Mouse (Mus musculus) stomach, embryonic 15.5 days (tissue): ENCODE measurements at regions not wholly inside any gene's neighbourhood (a gene's known extent, or its start where the extent isn't known, plus 50 kb on each side); places are given as distances from the start of the nearest gene placed in this dataset.
A peak's percentile ranks its signal among the peaks of the same experiment; 100 is the strongest.

Experiments used
- ATAC-seq: fragments of 200-750 bp; cut with Nextera tagmentation; 2 replicates; pipeline ENCODE4 v1.8.0; 2017; ENCODE audit warnings: low read depth, moderate number of reproducible peaks, moderate TSS enrichment; ENCODE audit not compliant: insufficient read depth, low FRiP score
- H3K27ac ChIP-seq: fragments of 300-500 bp; sonication (generic); 2 replicates; pipeline ENCODE4 v1.5.1; 2015; ENCODE audit warnings: mild to moderate bottlenecking, inconsistent platforms
- H3K27me3 ChIP-seq: fragments of 300-500 bp; sonication (generic); replicated peaks from 2 replicates; pipeline ENCODE4 v1.6.1; 2015; ENCODE audit warnings: inconsistent platforms
- H3K36me3 ChIP-seq: fragments of 300-500 bp; sonication (generic); 2 replicates; pipeline ENCODE4 v1.6.1; 2015; ENCODE audit warnings: inconsistent platforms
- H3K4me1 ChIP-seq: fragments of 300-500 bp; sonication (generic); 2 replicates; pipeline ENCODE4 v1.6.1; 2015; ENCODE audit warnings: inconsistent platforms
- H3K4me2 ChIP-seq: fragments of 300-500 bp; sonication (generic); 2 replicates; pipeline ENCODE4 v1.6.1; 2015; ENCODE audit warnings: mild to moderate bottlenecking, inconsistent platforms
- H3K4me3 ChIP-seq: fragments of 300-500 bp; sonication (generic); replicated peaks from 2 replicates; pipeline ENCODE4 v1.5.1; 2015; ENCODE audit warnings: inconsistent platforms
- H3K9ac ChIP-seq: fragments of 300-500 bp; sonication (generic); 2 replicates; pipeline ENCODE4 v1.6.1; 2015; ENCODE audit warnings: inconsistent platforms
- H3K9me3 ChIP-seq: fragments of 300-500 bp; sonication (generic); 2 replicates; pipeline ENCODE4 v1.6.1; 2016; ENCODE audit warnings: inconsistent platforms
- WGBS: fragments of 180-500 bp; shearing (Covaris S2); methylation state at CpG from one replicate; pipeline ENCODE4 v1.1.7; 2015; 5-methylcytosine and 5-hydroxymethylcytosine counted together

DNA sequence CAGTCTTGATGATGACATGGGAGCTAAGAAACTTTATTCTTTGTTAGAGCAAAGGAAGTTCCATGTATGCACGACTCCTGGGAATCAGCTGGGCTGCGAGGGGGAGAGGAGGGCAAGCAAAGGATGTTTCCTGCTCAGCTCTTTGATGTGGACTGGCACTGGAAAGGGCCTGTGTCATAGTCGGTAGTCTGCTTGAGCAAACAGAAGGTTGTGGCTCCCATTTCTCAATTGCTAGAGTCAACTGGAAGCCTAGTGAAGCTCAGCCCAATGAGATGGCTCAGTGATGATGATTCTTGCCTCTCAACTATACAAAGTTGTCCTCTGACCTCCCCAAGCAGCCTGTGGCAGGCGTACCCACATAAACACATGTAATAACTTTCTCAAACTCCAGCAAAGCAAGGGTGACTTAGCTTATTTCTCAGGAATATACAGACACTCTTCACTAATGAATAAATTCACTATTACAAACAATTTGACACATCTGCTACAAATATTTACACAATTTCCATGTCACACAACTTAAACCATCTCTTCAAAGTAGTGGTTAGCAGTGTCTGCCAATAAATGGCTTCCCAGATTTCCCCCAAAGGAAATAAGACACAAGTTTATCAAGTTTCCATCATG is 115.4 kb upstream of the Smad1 start:
- Histone ChIP-seq H3K27ac (peak overlapping the region; percentile 5; the same call in 1 of the 2 replicates), H3K9me3 (no peaks in the 10 kb centered on the region), H3K4me2 (no peak overlapping the region), H3K4me3 (no peak overlapping the region), H3K9ac (no peak overlapping the region), H3K27me3 (no peaks in the 10 kb centered on the region), H3K4me1 (no peaks in the 10 kb centered on the region; the same call in 1 of the 2 replicates), H3K36me3 (no peaks in the 10 kb centered on the region)
- no peak for ATAC-seq
- WGBS = 35% methylated on average over 4 of the region's 4 CpGs

DNA sequence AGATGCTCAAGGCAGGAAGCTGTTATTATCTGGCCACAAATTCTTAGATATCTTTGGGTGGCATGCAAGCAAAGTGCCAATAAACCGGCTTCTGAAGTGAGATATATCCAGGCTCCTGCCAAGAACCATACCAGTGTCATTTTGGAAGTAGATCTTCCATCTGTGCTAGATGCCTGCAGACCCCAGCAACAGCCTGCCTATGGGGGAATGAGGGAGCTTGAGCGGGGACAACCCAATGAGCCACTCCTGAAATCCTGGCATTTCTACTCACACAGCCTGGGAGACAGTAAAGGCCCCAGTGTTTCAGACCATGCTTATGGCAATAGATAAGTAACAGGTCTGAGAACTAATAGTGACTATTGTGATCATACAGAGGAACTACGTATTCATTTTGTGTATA is 109.3 kb upstream of the Smad1 start:
- Histone ChIP-seq H3K36me3 (no peaks in the 10 kb centered on the region), H3K4me2 (no peak overlapping the region), H3K4me1 (no peaks in the 10 kb centered on the region), H3K27me3 (no peaks in the 10 kb centered on the region), H3K9me3 (no peaks in the 10 kb centered on the region), H3K9ac (no peak overlapping the region), H3K4me3 (no peak overlapping the region), H3K27ac (no peak overlapping the region)
- ATAC-seq = no peak
- 89% methylated on average over 3 of the region's 3 CpGs for WGBS

DNA sequence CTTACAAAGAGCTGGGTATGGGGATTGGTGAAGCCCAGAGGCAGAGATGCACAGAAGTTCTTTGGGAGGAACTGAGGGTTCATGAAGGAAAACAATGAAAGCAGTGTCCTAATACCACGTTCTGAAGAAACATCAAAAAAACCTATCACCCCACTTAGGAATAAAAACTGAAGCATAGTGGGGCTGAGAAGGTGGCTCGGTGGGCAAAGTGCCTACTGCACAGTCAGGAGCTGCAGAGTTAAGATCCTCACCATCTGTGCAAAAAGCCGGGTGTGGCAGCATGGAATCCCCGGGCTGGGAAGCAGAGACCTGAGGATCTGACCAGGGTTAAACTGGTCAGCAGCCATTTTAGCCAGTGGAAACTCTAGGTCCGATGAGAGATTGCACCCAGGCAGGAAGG is 106.1 kb upstream of the Smad1 start:
- ATAC-seq = no peak

DNA sequence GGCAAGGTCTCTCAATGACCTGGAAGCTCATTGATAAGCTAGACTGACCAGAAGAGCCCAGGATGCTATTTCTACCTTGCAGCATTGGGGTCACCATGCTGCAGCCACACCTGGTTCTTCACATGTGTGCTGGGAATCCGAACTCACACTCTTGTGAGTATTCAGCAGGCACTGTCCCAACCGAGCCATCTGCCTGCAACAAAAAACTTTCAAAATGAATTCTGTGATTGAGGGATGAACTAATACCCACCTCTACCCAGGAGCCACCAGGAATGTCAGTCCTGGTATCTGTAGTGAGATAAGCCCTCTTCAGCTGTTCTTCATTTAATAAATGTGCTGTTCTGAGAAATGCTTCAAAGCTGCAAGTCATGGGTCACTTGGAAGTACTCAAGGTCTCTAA is 104.6 kb upstream of the Smad1 start:
- no peaks in the 10 kb centered on the region for H3K9me3 ChIP-seq
- no peak overlapping the region for H3K4me2 ChIP-seq
- no peak overlapping the region for H3K4me3 ChIP-seq
- H3K36me3 ChIP-seq = no peaks in the 10 kb centered on the region
- no peaks in the 10 kb centered on the region for H3K27me3 ChIP-seq
- no peak for ATAC-seq
- no peaks in the 10 kb centered on the region for H3K4me1 ChIP-seq
- H3K9ac ChIP-seq = no peak overlapping the region
- WGBS = 83% methylated on average over 2 of the region's 2 CpGs
- no peak overlapping the region for H3K27ac ChIP-seq

More for the DNA sequence above, 106.1 kb upstream of the Smad1 start:
- H3K36me3 ChIP-seq = no peaks in the 10 kb centered on the region
- no peaks in the 10 kb centered on the region for H3K27me3 ChIP-seq
- H3K4me3 ChIP-seq = no peak overlapping the region
- no peak overlapping the region for H3K27ac ChIP-seq
- H3K4me1 ChIP-seq = no peaks in the 10 kb centered on the region
- H3K9ac ChIP-seq = no peak overlapping the region
- no peak overlapping the region for H3K4me2 ChIP-seq
- no peaks in the 10 kb centered on the region for H3K9me3 ChIP-seq
- 72% methylated on average over 5 of the region's 5 CpGs for WGBS

DNA sequence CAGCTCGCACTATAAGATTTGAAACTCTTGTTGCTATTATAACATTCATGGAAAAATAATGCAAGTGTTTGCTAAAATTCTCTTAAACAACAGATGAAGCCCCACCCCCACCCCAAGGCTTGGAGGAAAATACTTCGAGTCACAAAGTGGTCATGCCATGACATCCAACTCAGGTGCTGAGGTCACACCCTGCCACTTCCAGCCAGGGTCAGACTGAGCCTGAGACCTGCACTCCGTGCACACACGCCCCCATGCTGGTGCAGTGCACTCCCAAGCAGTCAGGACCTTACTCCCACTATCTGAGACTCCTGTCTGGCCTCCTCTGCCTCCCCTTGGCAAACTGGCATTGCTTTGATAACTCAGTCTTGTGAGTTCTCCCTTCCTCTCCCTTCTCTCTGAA is 102.7 kb upstream of the Smad1 start:
- Histone ChIP-seq H3K27ac (no peak overlapping the region), H3K27me3 (no peaks in the 10 kb centered on the region), H3K4me3 (no peak overlapping the region), H3K36me3 (no peaks in the 10 kb centered on the region), H3K4me2 (no peak overlapping the region), H3K4me1 (peaks cover 7% of the 10 kb centered on the region; the same call in 1 of the 2 replicates), H3K9me3 (no peaks in the 10 kb centered on the region), H3K9ac (no peak overlapping the region)
- ATAC-seq = no peak
- WGBS = 83% methylated on average over 4 of the region's 4 CpGs

DNA sequence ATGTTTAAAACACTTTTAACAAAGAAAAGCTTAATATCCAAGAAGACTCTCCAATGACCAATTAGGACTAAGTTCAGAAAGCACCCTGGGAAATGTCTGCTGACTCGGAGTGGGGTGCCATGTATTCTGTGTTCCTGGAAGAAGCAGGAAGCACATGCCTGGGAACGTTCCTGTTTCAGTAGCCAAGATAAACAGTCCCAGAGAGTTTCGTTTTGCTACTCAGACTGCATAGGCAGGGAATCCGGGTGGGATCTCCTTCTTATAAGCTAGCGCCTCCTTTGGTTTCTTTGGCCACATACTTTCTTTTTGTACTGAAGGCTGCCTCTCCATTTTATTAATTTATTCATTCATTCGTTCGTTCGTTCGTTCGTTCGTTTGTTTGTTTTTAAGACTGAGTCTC is 101.9 kb upstream of the Smad1 start:
- Histone ChIP-seq H3K27ac (no peak overlapping the region), H3K4me2 (no peak overlapping the region), H3K4me1 (peaks cover 7% of the 10 kb centered on the region; the same call in 1 of the 2 replicates), H3K27me3 (no peaks in the 10 kb centered on the region), H3K9ac (no peak overlapping the region), H3K4me3 (no peak overlapping the region), H3K9me3 (no peaks in the 10 kb centered on the region), H3K36me3 (no peaks in the 10 kb centered on the region)
- 75% methylated on average over 11 of the region's 11 CpGs for WGBS
- no peak for ATAC-seq

DNA sequence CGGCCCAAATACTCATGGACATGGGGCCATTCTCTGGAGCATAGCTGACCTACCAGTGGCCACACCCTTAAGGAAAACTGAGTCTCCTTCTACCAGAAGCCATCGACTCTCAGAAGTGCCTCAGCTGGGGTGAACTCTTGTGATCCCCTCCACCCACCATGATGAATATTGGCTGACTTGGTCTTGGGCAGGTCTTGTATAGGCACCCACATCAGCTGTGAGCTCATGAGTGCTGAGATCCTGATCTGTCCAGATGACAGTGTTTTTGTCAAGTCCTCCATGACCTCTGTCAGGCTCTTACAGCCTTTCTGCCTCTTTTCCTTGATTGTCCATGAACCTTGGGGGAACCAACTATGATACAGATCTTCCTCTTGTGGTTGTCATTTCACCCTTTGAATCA is 99.9 kb upstream of the Smad1 start:
- H3K4me1 ChIP-seq = peaks cover 7% of the 10 kb centered on the region; the same call in 1 of the 2 replicates
- WGBS = 75% methylated on average over 2 of the region's 2 CpGs
- H3K9me3 ChIP-seq = no peaks in the 10 kb centered on the region
- H3K4me3 ChIP-seq = no peak overlapping the region
- ATAC-seq = no peak
- H3K9ac ChIP-seq = no peak overlapping the region
- no peaks in the 10 kb centered on the region for H3K27me3 ChIP-seq
- H3K36me3 ChIP-seq = no peaks in the 10 kb centered on the region
- no peak overlapping the region for H3K27ac ChIP-seq
- H3K4me2 ChIP-seq = no peak overlapping the region

DNA sequence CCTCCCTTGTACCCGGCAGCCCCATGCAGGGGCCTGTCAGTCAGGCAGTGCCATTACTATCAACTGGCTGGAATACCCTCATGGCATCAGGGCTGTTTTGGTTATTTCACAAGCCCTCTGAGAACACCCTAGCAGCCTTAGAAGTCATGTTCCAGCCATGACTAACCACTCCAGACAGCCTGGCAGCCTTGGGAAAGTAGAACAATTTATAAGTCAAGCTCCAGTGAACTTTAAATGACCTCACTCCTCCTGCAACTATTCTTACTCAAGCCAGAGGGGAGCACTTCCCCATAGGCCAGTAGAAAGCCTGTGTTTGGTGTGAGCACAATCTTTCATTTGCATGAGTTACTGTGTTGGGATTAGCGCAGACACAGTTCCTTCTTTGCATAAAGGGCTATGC is 99.3 kb upstream of the Smad1 start:
- Histone ChIP-seq H3K27ac (no peak overlapping the region), H3K36me3 (no peaks in the 10 kb centered on the region), H3K27me3 (no peaks in the 10 kb centered on the region), H3K9ac (no peak overlapping the region), H3K4me2 (no peak overlapping the region), H3K4me1 (peaks cover 7% of the 10 kb centered on the region; the same call in 1 of the 2 replicates), H3K9me3 (no peaks in the 10 kb centered on the region), H3K4me3 (no peak overlapping the region)
- 0 out of 2 replicates have a peak, but pooled peaks have one; percentile 44 for ATAC-seq
- 65% methylated on average over 2 of the region's 2 CpGs for WGBS

DNA sequence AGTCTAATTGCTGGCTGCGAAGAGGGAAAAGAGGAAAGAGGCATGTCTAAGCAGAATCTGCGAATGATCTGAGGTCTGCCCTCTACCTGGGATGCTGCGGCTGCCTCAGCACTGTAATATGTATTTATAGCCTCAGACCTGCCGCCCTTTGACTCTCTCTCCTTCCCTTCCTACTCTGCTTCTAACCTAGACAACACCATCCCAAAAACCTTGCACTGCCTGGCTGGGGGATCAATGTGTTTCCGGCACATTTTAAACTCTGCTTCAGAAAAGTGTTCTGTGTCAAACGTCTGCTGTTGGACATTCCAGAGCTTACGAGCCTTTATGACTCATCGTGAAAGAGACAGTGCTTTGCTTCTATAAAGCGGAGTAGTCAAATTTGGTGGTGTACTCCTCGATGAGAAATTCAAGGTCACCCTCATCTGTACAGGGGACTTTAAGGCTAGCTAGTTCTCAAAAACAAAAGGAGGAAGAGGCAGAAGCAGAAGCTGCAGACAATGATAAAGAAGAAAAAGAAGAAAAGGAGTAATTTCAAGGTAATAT is 91.9 kb upstream of the Smad1 start:
- Histone ChIP-seq H3K4me1 (no peaks in the 10 kb centered on the region), H3K36me3 (no peaks in the 10 kb centered on the region), H3K4me2 (no peak overlapping the region), H3K27ac (no peak overlapping the region), H3K27me3 (no peaks in the 10 kb centered on the region), H3K9ac (no peak overlapping the region), H3K9me3 (no peaks in the 10 kb centered on the region), H3K4me3 (no peak overlapping the region)
- whole genome bisulfite sequencing = 47% methylated on average over 10 of the region's 10 CpGs
- no peak for ATAC-seq

DNA sequence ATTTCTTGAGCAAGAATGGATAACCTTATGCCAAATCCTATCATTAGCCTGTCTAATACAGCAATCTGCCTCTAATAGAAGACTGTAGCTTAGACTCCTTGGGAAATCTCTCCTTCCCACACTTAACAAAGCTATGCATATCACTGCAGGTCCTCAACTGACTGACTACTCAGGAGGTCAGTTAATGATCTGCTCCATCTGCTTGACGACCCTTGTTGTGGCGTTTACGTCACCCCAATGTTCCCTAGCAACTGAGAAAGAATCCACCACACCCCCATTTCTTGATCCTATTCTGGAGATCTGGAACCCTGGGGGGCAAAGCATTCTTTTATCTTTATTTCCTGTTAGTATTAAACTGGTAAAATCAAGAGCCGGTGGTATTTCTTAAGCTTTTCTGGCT is 91.4 kb upstream of the Smad1 start:
- no peak overlapping the region for H3K4me2 ChIP-seq

DNA sequence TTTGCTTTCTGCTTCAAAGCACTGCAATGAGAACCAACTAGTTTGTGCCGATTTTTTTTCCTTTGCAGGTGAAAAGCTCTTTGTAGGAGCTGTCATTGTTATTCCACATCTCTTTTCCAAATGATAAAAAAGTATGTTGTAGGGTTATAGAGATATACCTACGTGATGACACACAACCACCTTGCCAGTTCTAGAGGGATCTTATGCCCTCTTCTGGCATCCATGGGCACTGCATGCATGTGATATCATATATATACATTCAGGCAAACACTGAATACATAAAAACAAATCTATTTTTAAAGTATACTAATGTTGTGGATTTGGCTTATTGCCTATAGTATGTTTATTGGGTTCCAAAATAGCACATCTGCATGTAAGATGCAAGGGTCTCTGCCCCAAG is 89.5 kb upstream of the Smad1 start:
- ATAC-seq = no peak
- WGBS = 76% methylated on average over 2 of the region's 2 CpGs
- H3K4me3 ChIP-seq = no peak overlapping the region
- no peak overlapping the region for H3K4me2 ChIP-seq
- no peaks in the 10 kb centered on the region for H3K4me1 ChIP-seq
- H3K9ac ChIP-seq = no peak overlapping the region
- H3K27ac ChIP-seq = no peak overlapping the region
- H3K9me3 ChIP-seq = no peaks in the 10 kb centered on the region
- H3K27me3 ChIP-seq = no peaks in the 10 kb centered on the region
- no peaks in the 10 kb centered on the region for H3K36me3 ChIP-seq

More for the DNA sequence above, 91.4 kb upstream of the Smad1 start:
- Histone ChIP-seq H3K27ac (no peak overlapping the region), H3K36me3 (no peaks in the 10 kb centered on the region), H3K27me3 (no peaks in the 10 kb centered on the region), H3K9me3 (no peaks in the 10 kb centered on the region), H3K4me3 (no peak overlapping the region), H3K4me1 (no peaks in the 10 kb centered on the region), H3K9ac (no peak overlapping the region)
- no peak for ATAC-seq
- WGBS = 49% methylated on average over 4 of the region's 4 CpGs

DNA sequence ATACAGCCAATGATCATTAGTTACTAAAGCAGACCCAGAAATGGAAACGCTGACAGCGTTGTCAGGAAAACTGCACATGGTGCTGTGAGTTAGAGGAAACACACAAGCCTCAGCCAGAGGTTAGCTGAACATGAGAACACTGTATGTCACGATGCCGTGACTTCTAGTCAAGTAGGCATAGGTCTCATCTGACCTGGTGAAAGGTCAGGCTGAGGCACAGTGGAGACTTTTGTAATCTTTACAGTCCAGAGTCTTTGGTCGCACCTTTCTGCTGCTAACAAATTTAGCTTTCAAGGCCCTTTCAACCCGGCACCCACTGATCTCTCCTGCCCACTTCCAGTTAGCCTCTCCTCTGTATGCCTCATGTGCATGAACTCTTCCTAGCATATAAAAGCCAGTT is 88.3 kb upstream of the Smad1 start:
- H3K27me3 ChIP-seq = no peaks in the 10 kb centered on the region
- H3K4me2 ChIP-seq = no peak overlapping the region
- H3K9ac ChIP-seq = no peak overlapping the region
- H3K9me3 ChIP-seq = no peaks in the 10 kb centered on the region
- H3K4me1 ChIP-seq = no peaks in the 10 kb centered on the region
- no peak overlapping the region for H3K4me3 ChIP-seq
- 82% methylated on average over 6 of the region's 6 CpGs for WGBS
- H3K36me3 ChIP-seq = no peaks in the 10 kb centered on the region
- no peak overlapping the region for H3K27ac ChIP-seq
- ATAC-seq = no peak

DNA sequence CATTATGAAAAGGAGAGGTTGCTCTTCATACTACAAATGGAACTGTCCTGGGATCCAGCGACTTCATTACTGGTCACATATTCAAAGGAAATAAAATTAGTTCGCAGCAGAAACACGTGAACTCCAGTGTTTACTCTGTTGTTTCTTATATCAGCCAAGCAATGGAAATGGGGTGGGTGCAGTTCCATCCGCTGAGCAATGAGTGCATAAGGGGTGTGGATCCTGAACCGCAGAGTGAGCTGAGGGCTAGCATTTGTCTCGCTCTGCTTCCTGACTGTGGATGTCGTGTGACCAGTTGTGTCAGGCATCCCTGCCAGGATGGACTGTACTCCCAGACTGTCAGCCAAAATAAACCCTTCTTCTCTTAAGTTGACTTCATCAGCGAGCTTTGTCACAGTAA is 80.0 kb upstream of the Smad1 start:
- H3K4me3 ChIP-seq = no peak overlapping the region
- ATAC-seq = no peak
- H3K27me3 ChIP-seq = no peaks in the 10 kb centered on the region
- no peak overlapping the region for H3K4me2 ChIP-seq
- no peaks in the 10 kb centered on the region for H3K9me3 ChIP-seq
- no peak overlapping the region for H3K27ac ChIP-seq
- WGBS = 85% methylated on average over 8 of the region's 8 CpGs
- no peaks in the 10 kb centered on the region for H3K36me3 ChIP-seq
- no peaks in the 10 kb centered on the region for H3K4me1 ChIP-seq
- no peak overlapping the region for H3K9ac ChIP-seq
